In genomic region chr11:75234745-75235144, GRCm38 (mm10) we compare ENCODE assay signal across 8 mouse cellular contexts. TPM values are rescaled to one million over a fixed set of nuclear protein-coding genes. Genes with fewer than 3 reads are reported as not detected.
DNase-seq lines count a peak whose midpoint lies in the region; ATAC-seq lines count a peak whose summit lies in the region.

No protein-coding gene starts in this region.

- no peak overlapping the region for H3K9ac ChIP-seq in forebrain, embryonic 14.5 days (ENCODE audit: low read length)
- H3K9ac ChIP-seq in forebrain, embryonic 16.5 days (replicated peaks; ENCODE audit: low read depth, low read length), result no peak overlapping the region
- H3K9ac ChIP-seq in liver, embryonic 12.5 days, result no peak overlapping the region

- 10% methylated on average over 16 of the region's 16 CpGs for WGBS in forebrain, embryonic 14.5 days
- 11% methylated on average over 16 of the region's 16 CpGs for WGBS in forebrain, embryonic 10.5 days
- 12% methylated on average over 16 of the region's 16 CpGs for WGBS in forebrain, embryonic 16.5 days
- WGBS in liver, embryonic 12.5 days (ENCODE audit: insufficient replicate concordance), result 4% methylated on average over 16 of the region's 16 CpGs

- H3K36me3 ChIP-seq in forebrain, embryonic 14.5 days (ENCODE audit: control insufficient read depth, insufficient read depth, low read length), result no peaks in the 10 kb centered on the region
- no peaks in the 10 kb centered on the region for H3K36me3 ChIP-seq in forebrain, embryonic 10.5 days (replicated peaks)
- H3K36me3 ChIP-seq in forebrain, embryonic 16.5 days (ENCODE audit: control insufficient read depth, insufficient read depth), result no peaks in the 10 kb centered on the region
- no peaks in the 10 kb centered on the region for H3K36me3 ChIP-seq in liver, embryonic 12.5 days

- H3K4me1 ChIP-seq in forebrain, embryonic 14.5 days (ENCODE audit: control insufficient read depth, insufficient read depth, low read length), result no peaks in the 10 kb centered on the region
- H3K4me1 ChIP-seq in forebrain, embryonic 10.5 days, result peaks cover 33% of the 10 kb centered on the region
- 0 out of 2 replicates have a peak, but pooled peaks cover 2% of the 10 kb centered on the region for H3K4me1 ChIP-seq in forebrain, embryonic 16.5 days (replicated peaks; ENCODE audit: control insufficient read depth, insufficient read depth, low read length)
- H3K4me1 ChIP-seq in liver, embryonic 12.5 days, result peaks cover 47% of the 10 kb centered on the region

- H3K4me3 ChIP-seq in forebrain, embryonic 14.5 days (ENCODE audit: low read depth, low read length), result no peak overlapping the region
- no peak overlapping the region for H3K4me3 ChIP-seq in forebrain, embryonic 10.5 days
- H3K4me3 ChIP-seq in forebrain, embryonic 16.5 days (replicated peaks; ENCODE audit: low read length), result peak overlapping the region; percentile 2; the same call in 1 of the 2 replicates
- H3K4me3 ChIP-seq in liver, embryonic 12.5 days, result peak overlapping the region; percentile 20; the same call in 1 of the 2 replicates

- ATAC-seq in forebrain, embryonic 14.5 days, result no peak
- ATAC-seq in forebrain, embryonic 16.5 days, result peak; percentile 52; the same call in 1 of the 2 replicates
- peak; percentile 97 for ATAC-seq in liver, embryonic 12.5 days

- H3K27ac ChIP-seq in forebrain, embryonic 14.5 days (ENCODE audit: low read depth, low read length), result no peak overlapping the region
- H3K27ac ChIP-seq in forebrain, embryonic 10.5 days, result no peak overlapping the region
- no peak overlapping the region for H3K27ac ChIP-seq in forebrain, embryonic 16.5 days (ENCODE audit: low read length)
- H3K27ac ChIP-seq in liver, embryonic 12.5 days, result peak overlapping the region; percentile 70

- DNase-seq in forebrain, embryonic 14.5 days (ENCODE audit: low spot score), result peak; percentile 50
- DNase-seq in forebrain, embryonic 10.5 days (ENCODE audit: extremely low spot score, low spot score), result no peak
- DNase-seq in ES-CJ7 (ENCODE audit: low read depth, low spot score) (peak; percentile 53), adipocyte (ENCODE audit: low spot score) (no peak)
- DNase-seq in right cerebral cortex, postnatal 4 days, result peak; percentile 37
- no peak for DNase-seq in adrenal gland, adult 8-10 months

- no peaks in the 10 kb centered on the region for H3K9me3 ChIP-seq in forebrain, embryonic 14.5 days (replicated peaks; ENCODE audit: control insufficient read depth, low read length)
- no peaks in the 10 kb centered on the region for H3K9me3 ChIP-seq in forebrain, embryonic 10.5 days
- no peaks in the 10 kb centered on the region for H3K9me3 ChIP-seq in forebrain, embryonic 16.5 days (ENCODE audit: control insufficient read depth, low read length)
- no peaks in the 10 kb centered on the region for H3K9me3 ChIP-seq in liver, embryonic 12.5 days (replicated peaks)

- H3K4me2 ChIP-seq in forebrain, embryonic 14.5 days (ENCODE audit: low read length), result no peak overlapping the region
- H3K4me2 ChIP-seq in forebrain, embryonic 16.5 days (ENCODE audit: low read length), result peak overlapping the region; percentile 2; the same call in 1 of the 2 replicates
- H3K4me2 ChIP-seq in liver, embryonic 12.5 days, result peak overlapping the region; percentile 59

- no peaks in the 10 kb centered on the region; the same call in 1 of the 2 replicates for H3K27me3 ChIP-seq in forebrain, embryonic 14.5 days (replicated peaks; ENCODE audit: control insufficient read depth, insufficient read depth, low read length)
- peaks cover 61% of the 10 kb centered on the region for H3K27me3 ChIP-seq in forebrain, embryonic 10.5 days (ENCODE audit: poor library complexity, severe bottlenecking)
- H3K27me3 ChIP-seq in forebrain, embryonic 16.5 days (replicated peaks; ENCODE audit: control insufficient read depth, insufficient read depth, low read length), result no peaks in the 10 kb centered on the region
- H3K27me3 ChIP-seq in liver, embryonic 12.5 days (replicated peaks), result peaks cover 74% of the 10 kb centered on the region

RNA-seq across cellular contexts. Expression of gene Rtn4rl1, which starts 41.2 kb away (rescaled TPM):
- polyA plus RNA-seq in forebrain, embryonic 14.5 days (2014; fragmentation: Nextera tagmentation; extraction: Ambion mirVana), result 5.0 and 7.4 TPM in 2 replicates
- polyA plus RNA-seq in forebrain, embryonic 10.5 days (2016; fragmentation: Nextera tagmentation; extraction: Ambion mirVana), result 1.1 and 1.3 TPM in 2 replicates
- polyA plus RNA-seq in forebrain, embryonic 16.5 days (2015; fragmentation: Nextera tagmentation; extraction: Ambion mirVana), result 5.5 and 6.3 TPM in 2 replicates
- 1.2 and 1.3 TPM in 2 replicates for polyA plus RNA-seq in liver, embryonic 12.5 days (2016; fragmentation: Nextera tagmentation; extraction: Ambion mirVana)
- total RNA-seq in adrenal gland, adult 8-10 months (2022), result 10 to 100 TPM; 39.9 to 74.9 (median 58.7) TPM

RNA-seq across cellular contexts. Expression of gene Dph1, which starts 43.7 kb away (rescaled TPM):
- polyA plus RNA-seq in forebrain, embryonic 14.5 days (2014; fragmentation: Nextera tagmentation; extraction: Ambion mirVana), result 15.9 and 17.6 TPM in 2 replicates
- 29.5 TPM in 2 replicates for polyA plus RNA-seq in forebrain, embryonic 10.5 days (2016; fragmentation: Nextera tagmentation; extraction: Ambion mirVana)
- 15.4 and 16.1 TPM in 2 replicates for polyA plus RNA-seq in forebrain, embryonic 16.5 days (2015; fragmentation: Nextera tagmentation; extraction: Ambion mirVana)
- 19.7 and 20.5 TPM in 2 replicates for polyA plus RNA-seq in liver, embryonic 12.5 days (2016; fragmentation: Nextera tagmentation; extraction: Ambion mirVana)
- total RNA-seq in adrenal gland, adult 8-10 months (2022), result 10 to 100 TPM; 32.3 to 46.1 (median 44.7) TPM

RNA-seq across cellular contexts. Expression of gene Ovca2, which starts 56.1 kb away (rescaled TPM):
- 24.3 and 24.6 TPM in 2 replicates for polyA plus RNA-seq in forebrain, embryonic 14.5 days (2014; fragmentation: Nextera tagmentation; extraction: Ambion mirVana)
- polyA plus RNA-seq in forebrain, embryonic 10.5 days (2016; fragmentation: Nextera tagmentation; extraction: Ambion mirVana), result 33.6 and 34.0 TPM in 2 replicates
- 18.0 and 20.8 TPM in 2 replicates for polyA plus RNA-seq in forebrain, embryonic 16.5 days (2015; fragmentation: Nextera tagmentation; extraction: Ambion mirVana)
- polyA plus RNA-seq in liver, embryonic 12.5 days (2016; fragmentation: Nextera tagmentation; extraction: Ambion mirVana), result 17.6 and 17.9 TPM in 2 replicates
- total RNA-seq in adrenal gland, adult 8-10 months (2022), result 10 to 100 TPM; 22.3 to 28.9 (median 25.9) TPM

Comparison
In these comparisons a context has a peak if more than half of its experiments do, and no peak if none do; other contexts are left out.
1. DNase-seq: peak in forebrain, embryonic 14.5 days (single experiment), ES-CJ7 (single experiment) and right cerebral cortex, postnatal 4 days (single experiment); none in forebrain, embryonic 10.5 days (single experiment), adrenal gland, adult 8-10 months (single experiment) and adipocyte (single experiment).
2. H3K4me3 ChIP-seq: peak in forebrain, embryonic 16.5 days (single experiment) and liver, embryonic 12.5 days (single experiment); none in forebrain, embryonic 14.5 days (single experiment) and forebrain, embryonic 10.5 days (single experiment).